8 mouse cellular contexts compared by ENCODE assay signal in genomic region chr13:48964850-48965249, GRCm38 (mm10). TPM values are rescaled to one million over a fixed set of nuclear protein-coding genes. Genes with fewer than 3 reads are reported as not detected.
A peak's percentile ranks its signal among the peaks of the same experiment; 100 is the strongest.
DNase-seq lines count a peak whose midpoint lies in the region; ATAC-seq and TF ChIP-seq lines count a peak whose summit lies in the region.

No protein-coding gene starts in this region.

- H3K9me3 ChIP-seq in lung, embryonic 15.5 days: no peaks in the 10 kb centered on the region
- no peaks in the 10 kb centered on the region for H3K9me3 ChIP-seq in forebrain, embryonic 13.5 days (replicated peaks)
- H3K9me3 ChIP-seq in limb, embryonic 14.5 days (ENCODE audit: control insufficient read depth, low read length): no peaks in the 10 kb centered on the region
- H3K9me3 ChIP-seq in stomach, embryonic 14.5 days (ENCODE audit: control insufficient read depth, low read depth, low read length): no peaks in the 10 kb centered on the region

- TF ChIP-seq POLR2A in limb, embryonic 14.5 days (IDR thresholded peaks at IDR 0.05; ENCODE audit: borderline replicate concordance, extremely low read depth, insufficient read depth, insufficient read length): no peak

- DNase-seq in lung, postnatal 10 days: no peak
- DNase-seq in limb, embryonic 14.5 days (ENCODE audit: low spot score): no peak
- no peak for DNase-seq in MN1 (ENCODE audit: low spot score)
- no peak for DNase-seq in left cerebral cortex, adult 2 months (ENCODE audit: extremely low spot score in 1 of 2, low spot score in 2 of 2)
- DNase-seq in kidney, postnatal 14 days: no peak

- H3K27ac ChIP-seq in lung, embryonic 15.5 days: no peak overlapping the region
- H3K27ac ChIP-seq in forebrain, embryonic 13.5 days: peak overlapping the region; percentile 97; the same call in 1 of the 2 replicates
- peak overlapping the region; percentile 56 for H3K27ac ChIP-seq in limb, embryonic 14.5 days (replicated peaks; ENCODE audit: low read depth, low read length)
- H3K27ac ChIP-seq in stomach, embryonic 14.5 days (ENCODE audit: low read length): peak overlapping the region; percentile 98; the same call in 1 of the 2 replicates
- no peak overlapping the region for H3K27ac ChIP-seq in left cerebral cortex, adult 2 months

- no peaks in the 10 kb centered on the region for H3K27me3 ChIP-seq in lung, embryonic 15.5 days
- H3K27me3 ChIP-seq in forebrain, embryonic 13.5 days: no peaks in the 10 kb centered on the region
- H3K27me3 ChIP-seq in limb, embryonic 14.5 days (ENCODE audit: control insufficient read depth, insufficient read depth, low read length): no peaks in the 10 kb centered on the region
- H3K27me3 ChIP-seq in stomach, embryonic 14.5 days (ENCODE audit: control insufficient read depth, insufficient read depth, low read length): no peaks in the 10 kb centered on the region

- intact Hi-C loops in left cerebral cortex, adult 2 months (cut with DNase I): no loop called here

- peaks cover 47% of the 10 kb centered on the region for H3K4me1 ChIP-seq in lung, embryonic 15.5 days
- peaks cover 55% of the 10 kb centered on the region for H3K4me1 ChIP-seq in forebrain, embryonic 13.5 days
- peaks cover 7% of the 10 kb centered on the region; the same call in 1 of the 2 replicates for H3K4me1 ChIP-seq in limb, embryonic 14.5 days (ENCODE audit: control insufficient read depth, insufficient read depth, low read length)
- H3K4me1 ChIP-seq in stomach, embryonic 14.5 days (ENCODE audit: control insufficient read depth, insufficient read depth, low read length): peaks cover 23% of the 10 kb centered on the region

- no peak for TF ChIP-seq CTCF in left cerebral cortex, adult 2 months (IDR thresholded peaks at IDR 0.05)

- H3K9ac ChIP-seq in lung, embryonic 15.5 days: no peak overlapping the region; the same call in 1 of the 2 replicates
- H3K9ac ChIP-seq in forebrain, embryonic 13.5 days: peak overlapping the region; percentile 97
- H3K9ac ChIP-seq in limb, embryonic 14.5 days (ENCODE audit: low read depth, low read length, severe bottlenecking): no peak overlapping the region
- H3K9ac ChIP-seq in stomach, embryonic 14.5 days (replicated peaks; ENCODE audit: low read depth, low read length): no peak overlapping the region

- H3K4me3 ChIP-seq in lung, embryonic 15.5 days: peak overlapping the region; percentile 85
- peak overlapping the region; percentile 89; the same call in 1 of the 2 replicates for H3K4me3 ChIP-seq in forebrain, embryonic 13.5 days
- peak overlapping the region; percentile 88; the same call in 1 of the 2 replicates for H3K4me3 ChIP-seq in limb, embryonic 14.5 days (replicated peaks; ENCODE audit: low read length)
- H3K4me3 ChIP-seq in stomach, embryonic 14.5 days (ENCODE audit: low read depth, low read length): peak overlapping the region; percentile 90; the same call in 1 of the 2 replicates
- no peak overlapping the region for H3K4me3 ChIP-seq in left cerebral cortex, adult 2 months

- WGBS in lung, embryonic 15.5 days: 79% methylated on average over 4 of the region's 4 CpGs
- WGBS in forebrain, embryonic 13.5 days: 77% methylated on average over 4 of the region's 4 CpGs
- WGBS in limb, embryonic 14.5 days: 75% methylated on average over 4 of the region's 4 CpGs
- 67% methylated on average over 4 of the region's 4 CpGs for WGBS in stomach, embryonic 14.5 days

- no peaks in the 10 kb centered on the region for H3K36me3 ChIP-seq in lung, embryonic 15.5 days
- H3K36me3 ChIP-seq in forebrain, embryonic 13.5 days (ENCODE audit: poor library complexity, severe bottlenecking): no peaks in the 10 kb centered on the region
- H3K36me3 ChIP-seq in limb, embryonic 14.5 days (ENCODE audit: control insufficient read depth, insufficient read depth, low read length): no peaks in the 10 kb centered on the region
- no peaks in the 10 kb centered on the region; the same call in 1 of the 2 replicates for H3K36me3 ChIP-seq in stomach, embryonic 14.5 days (ENCODE audit: control insufficient read depth, insufficient read depth, low read length)

- H3K4me2 ChIP-seq in lung, embryonic 15.5 days: peak overlapping the region; percentile 92
- H3K4me2 ChIP-seq in forebrain, embryonic 13.5 days: peak overlapping the region; percentile 100
- H3K4me2 ChIP-seq in limb, embryonic 14.5 days (replicated peaks; ENCODE audit: low read depth, low read length, severe bottlenecking): peak overlapping the region; percentile 93
- peak overlapping the region; percentile 72 for H3K4me2 ChIP-seq in stomach, embryonic 14.5 days (replicated peaks; ENCODE audit: low read depth, low read length)

- no peak for ATAC-seq in lung, embryonic 15.5 days (ENCODE audit: borderline replicate concordance, extremely low read depth, low FRiP score, low TSS enrichment)
- ATAC-seq in forebrain, embryonic 13.5 days: no peak
- ATAC-seq in limb, embryonic 14.5 days (ENCODE audit: low FRiP score, low read depth): no peak
- no peak for ATAC-seq in stomach, embryonic 14.5 days (ENCODE audit: insufficient number of reproducible peaks, insufficient read depth, low FRiP score, low read depth)

RNA-seq across cellular contexts. Expression of gene Fam120a, which starts 3.0 kb away (rescaled TPM):
- 23.6 and 26.1 TPM in 2 replicates for polyA plus RNA-seq in lung, embryonic 15.5 days (2015; fragmentation: Nextera tagmentation; extraction: Ambion mirVana)
- 16.0 and 16.3 TPM in 2 replicates for polyA plus RNA-seq in forebrain, embryonic 13.5 days (2015; fragmentation: Nextera tagmentation; extraction: Ambion mirVana)
- 104 and 111 TPM in 2 replicates for polyA plus RNA-seq in limb, embryonic 14.5 days (2012; rRNA removed)
- 37.1 and 37.6 TPM in 2 replicates for polyA plus RNA-seq in limb, embryonic 14.5 days (2014; fragmentation: Nextera tagmentation; extraction: Ambion mirVana)
- polyA plus RNA-seq in stomach, embryonic 14.5 days (2014; fragmentation: Nextera tagmentation; extraction: Ambion mirVana): 47.3 and 48.1 TPM in 2 replicates
- total RNA-seq in left cerebral cortex, adult 2 months (2021): 100 to 1,000 TPM; 114 to 118 TPM

Comparison
In these comparisons a context has a peak if more than half of its experiments do, and no peak if none do; other contexts are left out.
1. H3K27ac ChIP-seq: peak in forebrain, embryonic 13.5 days (single experiment), limb, embryonic 14.5 days (single experiment) and stomach, embryonic 14.5 days (single experiment); none in lung, embryonic 15.5 days (single experiment) and left cerebral cortex, adult 2 months (single experiment).
2. Peak in every context shown above with its lines, with median percentiles within 50 percentile points of each other: H3K4me2 ChIP-seq.